Mouse (Mus musculus) kidney, adult 2 months (tissue): Measurements from ENCODE around the gene Acot5. TPM values are rescaled to one million over a fixed set of nuclear protein-coding genes. Genes with fewer than 3 reads are reported as not detected.
"Not testable (repeated sequence)": the region's sequence is repeated elsewhere in the genome, so short reads cannot be mapped to it uniquely, and the experiment has no call there.

Source experiments
- DNase-seq: peaks from one replicate; pipeline ENCODE4 v3.0.0; 2021
- H3K27ac ChIP-seq: fragments of 200-500 bp; 2 replicates; pipeline ENCODE4 v1.5.1; 2012; ENCODE audit warnings: low read depth, low read length, control low read depth, inconsistent platforms; ENCODE audit not compliant: insufficient read depth
- H3K27me3 ChIP-seq: fragments of 200-500 bp; replicated peaks from 2 replicates; pipeline ENCODE4 v1.6.1; 2012; ENCODE audit warnings: mild to moderate bottlenecking, moderate library complexity, low read length, inconsistent platforms; ENCODE audit not compliant: control insufficient read depth, insufficient read depth
- H3K36me3 ChIP-seq: fragments of 200-500 bp; 2 replicates; pipeline ENCODE4 v1.6.1; 2012; ENCODE audit warnings: mild to moderate bottlenecking, moderate library complexity, low read length, inconsistent platforms; ENCODE audit not compliant: control insufficient read depth, insufficient read depth
- H3K4me1 ChIP-seq: fragments of 200-500 bp; 2 replicates; pipeline ENCODE4 v1.6.1; 2011; ENCODE audit warnings: low read length; ENCODE audit not compliant: control insufficient read depth, insufficient read depth
- H3K4me3 ChIP-seq: fragments of 200-500 bp; 2 replicates; pipeline ENCODE4 v1.5.1; 2011; ENCODE audit warnings: mild to moderate bottlenecking, low read depth, low read length, control low read depth; ENCODE audit not compliant: insufficient read depth
- CTCF ChIP-seq: fragments of 200-500 bp; conservative IDR thresholded peaks from 2 replicates; pipeline ENCODE4 v1.5.1; 2011; ENCODE audit warnings: low read depth, mild to moderate bottlenecking, control low read depth, low read length, moderate library complexity, mixed read lengths; ENCODE audit not compliant: insufficient read depth, insufficient read length
- POLR2A ChIP-seq: fragments of 200-500 bp; IDR thresholded peaks from one replicate; pipeline ENCODE4 v1.6.1; 2011; ENCODE audit warnings: low read depth, low read length, control low read depth
- WGBS: fragments of 180-500 bp; shearing (Covaris S2); methylation state at CpG from one replicate; pipeline ENCODE4 v1.1.7; 2018; 5-methylcytosine and 5-hydroxymethylcytosine counted together
- polyA plus RNA-seq: library from polyadenylated mRNA; depleted of rRNA; stranded (reverse); fragments of >200 nt; gene quantifications from 2 replicates; pipeline ENCODE4 v1.2.3, GENCODE M21; 2012

The Acot5 gene
- polyA plus RNA-seq, 1 experiment, result 0.16 TPM

DNA sequence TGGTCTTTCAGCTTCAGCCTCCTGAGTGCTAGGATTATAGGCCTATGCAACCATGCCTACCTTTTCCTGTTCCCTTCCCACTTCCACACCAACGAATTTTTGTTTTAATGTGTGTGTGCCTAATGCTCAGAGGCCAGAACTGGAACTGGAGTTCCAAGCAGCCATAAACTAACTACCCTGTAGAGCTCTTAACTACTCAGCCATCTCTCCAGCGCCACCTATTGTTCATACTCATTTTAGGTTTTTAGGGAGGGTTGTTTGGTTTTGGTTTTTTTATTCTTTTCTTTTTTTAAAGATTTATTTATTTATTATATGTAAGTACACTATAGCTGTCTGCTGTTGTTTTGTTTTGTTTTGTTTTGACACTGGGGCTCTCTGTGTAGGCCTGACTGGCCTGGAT lies 8.2 kb upstream of the Acot5 start:
- peak; percentile 55 for DNase-seq
- no peaks in the 10 kb centered on the region for H3K27me3 ChIP-seq
- no peak overlapping the region for H3K4me3 ChIP-seq
- peaks cover 2% of the 10 kb centered on the region; the same call in 1 of the 2 replicates for H3K4me1 ChIP-seq
- TF ChIP-seq CTCF (peak; percentile 40), POLR2A (no peak)
- no peak overlapping the region for H3K27ac ChIP-seq
- no peaks in the 10 kb centered on the region for H3K36me3 ChIP-seq
- WGBS, result 23% methylated on average over 2 of the region's 2 CpGs

DNA sequence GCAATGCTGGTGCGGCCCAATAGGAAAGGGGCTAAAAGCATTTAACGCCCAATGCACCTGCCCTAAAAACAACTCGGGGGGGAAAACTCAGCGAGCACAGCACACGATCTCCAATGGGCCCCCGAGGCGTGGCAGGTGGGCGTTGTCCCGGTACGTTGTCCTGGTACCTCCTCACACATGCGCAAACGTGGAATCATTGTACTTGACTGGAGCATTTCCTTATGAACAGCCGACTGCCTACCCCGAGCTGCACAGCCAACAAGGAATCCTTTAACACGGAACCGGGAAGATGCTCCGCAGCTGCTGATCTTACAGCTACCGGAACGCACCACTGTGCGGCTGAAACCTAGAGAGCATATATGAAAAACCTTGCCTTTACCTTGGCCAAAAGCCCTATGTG lies 6.8 kb upstream of the Acot5 start:
- Histone ChIP-seq H3K27ac (no peak overlapping the region), H3K4me1 (peaks cover 2% of the 10 kb centered on the region; the same call in 1 of the 2 replicates), H3K27me3 (no peaks in the 10 kb centered on the region), H3K36me3 (no peaks in the 10 kb centered on the region), H3K4me3 (no peak overlapping the region)
- no peak for DNase-seq
- WGBS, result 93% methylated on average over 20 of the region's 20 CpGs
- no peak for TF ChIP-seq CTCF
- no peak for TF ChIP-seq POLR2A

DNA sequence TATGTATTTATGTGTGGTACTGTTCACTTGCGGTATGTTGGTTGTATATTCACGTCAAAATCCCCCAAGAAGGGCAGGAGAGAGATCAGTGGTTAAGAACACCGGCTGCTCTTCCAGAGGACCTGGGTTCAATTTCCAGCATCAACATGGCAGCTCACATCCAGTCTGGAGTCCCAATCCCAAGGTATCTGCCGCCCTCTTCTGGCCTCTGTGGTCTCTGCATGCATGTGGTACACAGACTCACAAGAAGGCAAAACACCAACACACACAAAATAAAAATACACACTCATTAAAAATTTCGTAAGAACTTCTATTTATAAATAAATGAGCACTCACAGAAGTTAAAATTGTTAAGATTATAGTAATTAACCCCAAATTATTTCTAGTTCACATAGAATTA lies 5.9 kb upstream of the Acot5 start:
- 78% methylated on average over 5 of the region's 5 CpGs for WGBS
- no peak for DNase-seq
- Histone ChIP-seq H3K4me1 (peaks cover 2% of the 10 kb centered on the region; the same call in 1 of the 2 replicates), H3K27me3 (no peaks in the 10 kb centered on the region), H3K4me3 (no peak overlapping the region), H3K36me3 (no peaks in the 10 kb centered on the region), H3K27ac (no peak overlapping the region)
- peak; percentile 51 for TF ChIP-seq CTCF
- no peak for TF ChIP-seq POLR2A

DNA sequence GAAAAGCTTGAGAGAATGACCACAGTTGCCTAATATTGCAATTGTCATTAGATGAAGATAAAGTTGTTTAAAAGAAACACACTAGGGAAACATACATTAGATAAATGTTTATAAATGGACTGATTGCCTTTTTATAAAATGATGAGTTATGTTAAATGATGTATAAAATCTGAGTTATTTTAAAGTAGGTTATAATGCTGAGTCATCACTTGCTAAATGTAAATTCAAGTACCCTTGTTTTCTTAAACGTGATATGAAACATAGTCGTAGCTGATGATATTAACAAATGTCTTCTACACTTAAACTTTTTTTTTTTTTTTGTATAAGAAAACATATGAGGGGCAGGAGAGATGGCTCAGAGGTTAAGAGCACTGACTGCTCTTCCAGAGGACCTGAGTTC lies 5.3 kb upstream of the Acot5 start:
- DNase-seq, result no peak
- Histone ChIP-seq H3K4me3 (no peak overlapping the region), H3K4me1 (peaks cover 2% of the 10 kb centered on the region; the same call in 1 of the 2 replicates), H3K27me3 (no peaks in the 10 kb centered on the region), H3K36me3 (no peaks in the 10 kb centered on the region), H3K27ac (no peak overlapping the region)
- whole genome bisulfite sequencing, result 89% methylated on average over 2 of the region's 2 CpGs
- TF ChIP-seq POLR2A, result no peak
- no peak for TF ChIP-seq CTCF

DNA sequence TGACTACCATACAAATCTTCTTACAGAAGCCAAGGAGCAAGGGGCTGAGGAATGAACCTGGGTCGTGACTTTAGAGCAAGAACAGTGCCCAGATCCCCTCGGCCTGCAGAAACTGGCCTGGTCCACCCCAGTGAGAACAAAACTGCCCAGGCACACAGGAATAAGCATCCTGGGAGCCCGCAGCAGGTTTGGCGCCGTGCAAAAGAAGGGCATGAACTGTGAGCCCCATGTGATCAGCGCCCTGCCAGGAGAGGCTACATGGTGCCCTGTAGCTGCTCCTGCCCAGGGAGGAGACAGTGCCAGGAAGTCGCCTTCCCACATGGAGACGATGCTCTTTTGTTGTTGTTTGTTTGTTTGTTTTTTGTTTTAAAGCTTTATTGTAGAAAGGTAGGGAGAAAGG lies 4.5 kb upstream of the Acot5 start:
- no peak overlapping the region for H3K27ac ChIP-seq
- TF ChIP-seq CTCF, result no peak
- TF ChIP-seq POLR2A, result no peak

DNA sequence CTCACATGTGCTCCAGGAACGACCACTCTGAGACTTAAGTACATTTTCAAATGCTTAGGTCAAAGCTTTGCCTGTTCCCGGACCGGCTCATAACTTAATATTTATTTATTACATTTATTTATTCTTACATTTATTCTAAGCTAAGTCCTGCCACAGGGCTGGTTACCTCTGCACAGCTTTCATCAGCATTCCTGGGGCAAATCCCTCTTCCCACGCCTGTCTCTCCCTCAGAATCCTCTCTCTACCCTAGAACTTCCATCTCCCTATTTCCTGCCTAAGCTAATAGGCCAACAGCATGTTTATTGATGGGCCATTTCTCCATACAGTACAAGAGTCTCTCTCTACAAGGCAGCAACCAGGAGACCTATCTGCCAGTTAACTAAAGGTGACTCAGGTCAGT lies 1.4 kb upstream of the Acot5 start:
- WGBS, result 90% methylated on average over 4 of the region's 4 CpGs
- TF ChIP-seq CTCF (no peak), POLR2A (no peak)
- Histone ChIP-seq H3K36me3 (no peaks in the 10 kb centered on the region), H3K4me3 (no peak overlapping the region), H3K27me3 (no peaks in the 10 kb centered on the region; the same call in 1 of the 2 replicates), H3K27ac (no peak overlapping the region), H3K4me1 (0 out of 2 replicates have a peak, but pooled peaks cover 4% of the 10 kb centered on the region)
- no peak for DNase-seq

More for the DNA sequence above, 4.5 kb upstream of the Acot5 start:
- Histone ChIP-seq H3K4me3 (no peak overlapping the region), H3K27me3 (no peaks in the 10 kb centered on the region), H3K36me3 (no peaks in the 10 kb centered on the region), H3K4me1 (peaks cover 6% of the 10 kb centered on the region; the same call in 1 of the 2 replicates)
- WGBS, result 63% methylated on average over 8 of the region's 8 CpGs
- peak; percentile 74 for DNase-seq

DNA sequence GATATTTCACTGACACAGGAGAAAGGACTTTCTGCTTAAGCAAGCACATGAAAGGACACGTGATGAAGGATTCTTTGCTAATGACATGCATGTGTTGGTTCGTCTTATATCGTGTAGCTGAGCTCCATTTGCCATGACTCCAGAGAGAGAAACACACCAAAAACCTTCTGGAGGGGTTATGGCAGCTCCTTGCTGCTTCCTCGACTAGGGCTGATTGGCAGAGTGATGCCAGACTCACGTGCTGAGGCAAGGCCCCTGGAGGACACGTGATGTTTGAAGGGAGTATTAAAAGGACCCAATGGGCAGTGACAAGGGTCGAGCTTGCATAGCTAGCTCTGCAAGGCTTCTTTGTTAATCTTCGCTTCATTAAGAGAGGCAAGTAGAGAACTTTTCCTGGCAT lies 829 bp upstream of the Acot5 start:
- no peak for DNase-seq
- Histone ChIP-seq H3K4me3 (no peak overlapping the region), H3K36me3 (no peaks in the 10 kb centered on the region), H3K4me1 (0 out of 2 replicates have a peak, but pooled peaks cover 4% of the 10 kb centered on the region), H3K27me3 (no peaks in the 10 kb centered on the region; the same call in 1 of the 2 replicates), H3K27ac (no peak overlapping the region)
- no peak for TF ChIP-seq CTCF
- no peak for TF ChIP-seq POLR2A
- 73% methylated on average over 8 of the region's 8 CpGs for WGBS

DNA sequence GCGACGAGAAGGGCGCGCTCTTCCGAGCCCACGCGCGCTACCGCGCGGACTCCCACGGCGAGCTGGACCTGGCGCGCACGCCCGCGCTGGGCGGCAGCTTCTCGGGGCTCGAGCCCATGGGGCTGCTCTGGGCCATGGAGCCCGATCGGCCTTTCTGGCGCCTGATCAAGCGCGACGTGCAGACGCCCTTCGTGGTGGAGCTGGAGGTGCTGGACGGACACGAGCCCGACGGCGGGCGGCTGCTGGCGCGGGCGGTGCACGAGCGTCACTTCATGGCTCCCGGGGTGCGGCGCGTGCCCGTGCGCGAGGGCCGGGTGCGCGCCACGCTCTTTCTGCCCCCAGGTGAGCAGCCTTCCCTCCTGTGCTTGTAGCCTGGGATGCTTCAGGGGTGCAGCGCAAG lies 457 bp downstream of the Acot5 start:
- peak; percentile 59 for DNase-seq
- not testable (repeated sequence) for H3K27me3 ChIP-seq, H3K36me3 ChIP-seq, H3K27ac ChIP-seq, H3K4me1 ChIP-seq
- 2% methylated on average over 48 of the region's 52 CpGs for WGBS
- peak overlapping the region; percentile 49; the same call in 1 of the 2 replicates for H3K4me3 ChIP-seq
